Mouse (Mus musculus): ENCODE measurements around the gene Dhrs2.

DNA sequence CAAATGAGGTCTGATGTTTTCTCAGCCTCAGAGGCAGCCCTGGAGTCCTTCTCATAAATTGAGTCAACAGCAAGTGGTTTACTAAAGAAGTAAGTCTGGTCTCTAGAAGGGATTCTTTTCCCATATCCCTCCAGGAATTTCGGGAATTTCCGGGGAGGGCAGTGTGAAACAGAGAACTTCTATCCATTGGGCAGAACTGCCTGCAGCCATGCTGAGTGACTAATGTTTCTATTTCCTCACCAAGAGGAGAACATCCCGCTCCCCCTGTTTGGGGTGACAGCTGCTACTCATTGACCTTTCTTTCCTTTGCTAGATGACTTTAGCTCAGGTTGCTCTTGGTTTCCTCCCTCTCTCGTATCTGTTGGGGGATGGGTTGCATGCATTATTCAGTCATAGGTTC, 31.8 kb downstream of the Dhrs2 start:
- no peak for TF ChIP-seq CTCF (IDR thresholded peaks at IDR 0.05; ENCODE audit: low read depth, low read length)
- no peak for TF ChIP-seq TAL1 (conservative IDR thresholded peaks at IDR 0.05; ENCODE audit: low read depth, low read length)
- TF ChIP-seq GATA1 (IDR thresholded peaks at IDR 0.05; ENCODE audit: borderline replicate concordance, low read length) = no peak

All from G1E (cell line).